Mouse (Mus musculus) heart, adult 18-20 months (tissue): ENCODE data around the gene Sgce. TPM values are rescaled to one million over a fixed set of nuclear protein-coding genes. Genes with fewer than 3 reads are reported as not detected.

Experiments used
- DNase-seq, 2 experiments: peaks; one replicate each; pipeline ENCODE4 v3.0.0; 2021 to 2022; ENCODE audit warnings: mixed read lengths in 1 of 2
- total RNA-seq, 2 experiments: library from RNA; stranded (reverse); gene quantifications; 2 replicates each; pipeline ENCODE4 v1.2.3; 2021

The Sgce gene
- total RNA-seq, 2 experiments from 2014 or later = 16.5 to 19.4 TPM

DNA sequence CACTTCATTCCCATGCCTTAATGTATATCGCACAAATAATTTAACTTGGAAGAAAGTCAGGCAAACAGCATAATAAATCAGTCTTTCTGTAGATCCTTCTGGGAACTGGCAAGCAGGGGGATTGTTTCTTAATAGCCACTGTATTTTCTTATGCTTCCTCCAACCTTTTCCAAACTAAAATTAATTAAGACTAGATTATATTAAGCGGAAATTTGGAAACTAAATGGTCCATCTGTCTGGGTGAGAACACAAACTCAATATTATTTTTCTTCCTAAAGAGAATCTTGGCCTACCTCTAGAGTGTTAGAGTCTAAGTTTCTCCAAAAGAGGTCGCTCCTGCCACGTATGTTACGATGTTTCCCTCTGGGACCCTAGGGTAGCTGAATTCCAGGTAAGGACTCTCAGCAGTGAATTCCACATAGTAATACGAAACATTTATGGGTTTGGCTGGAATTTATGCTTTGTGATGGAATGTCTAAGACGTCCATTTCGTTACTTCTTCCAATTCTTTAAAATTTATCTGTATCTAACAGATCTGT, 94.3 kb downstream of the Sgce start:
- no peak for DNase-seq

DNA sequence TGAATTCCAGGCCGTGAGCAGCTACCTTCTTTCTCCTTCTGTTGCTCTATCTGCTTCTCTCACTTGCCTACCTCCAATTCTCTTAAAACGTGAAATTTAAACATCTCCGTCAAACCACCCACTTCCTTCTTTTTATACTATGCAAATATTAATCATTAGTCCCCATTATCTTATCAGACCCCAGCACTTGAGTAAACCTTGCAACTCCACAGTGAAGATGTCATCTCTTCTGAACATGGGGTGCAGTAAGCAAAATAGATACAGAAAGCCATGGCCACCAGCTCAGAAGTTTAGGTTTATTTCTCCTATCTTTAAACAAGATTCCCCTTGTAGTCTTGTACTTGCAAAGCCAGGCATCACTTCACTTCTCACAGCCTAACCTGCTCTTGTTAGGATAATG, 99.7 kb downstream of the Sgce start:
- DNase-seq = no peak

GRCm38 (mm10) chr6:4642068-4642467, 104.9 kb downstream of the Sgce start:
- DNase-seq = no peak

- DNase-seq = no peak
Observed at GRCm38 (mm10) chr6:4634804-4635203, 112.2 kb downstream of the Sgce start.

GRCm38 (mm10) chr6:4633189-4633588, 113.8 kb downstream of the Sgce start:
- DNase-seq = no peak

GRCm38 (mm10) chr6:4631464-4631863, 115.5 kb downstream of the Sgce start:
- DNase-seq = no peak

Other genes with a start within 250 kb of the Sgce start
- 10 to 100 TPM; 54.7 to 63.2 TPM for gene Col1a2, start 242.4 kb downstream of the Sgce start, total RNA-seq
- 10 to 100 TPM; 21.7 to 22.5 TPM for gene Casd1, start 146.4 kb downstream of the Sgce start, total RNA-seq
- 1 to 10 TPM; 1.1 to 1.3 TPM for gene Peg10, start 99 bp upstream of the Sgce start, total RNA-seq
- 10 to 100 TPM in 1 of 2 experiments, 1 to 10 TPM in 1; 9.9 to 11.5 TPM for gene Ppp1r9a, start 155.7 kb upstream of the Sgce start, total RNA-seq